Mouse (Mus musculus): ENCODE results near the gene Rbm43. TPM values are rescaled to one million over a fixed set of nuclear protein-coding genes. Genes with fewer than 3 reads are reported as not detected.

Gene Rbm43
- polyA plus RNA-seq (2016; fragmentation: Nextera tagmentation; extraction: Ambion mirVana): 11.7 and 12.7 TPM in 2 replicates

DNA sequence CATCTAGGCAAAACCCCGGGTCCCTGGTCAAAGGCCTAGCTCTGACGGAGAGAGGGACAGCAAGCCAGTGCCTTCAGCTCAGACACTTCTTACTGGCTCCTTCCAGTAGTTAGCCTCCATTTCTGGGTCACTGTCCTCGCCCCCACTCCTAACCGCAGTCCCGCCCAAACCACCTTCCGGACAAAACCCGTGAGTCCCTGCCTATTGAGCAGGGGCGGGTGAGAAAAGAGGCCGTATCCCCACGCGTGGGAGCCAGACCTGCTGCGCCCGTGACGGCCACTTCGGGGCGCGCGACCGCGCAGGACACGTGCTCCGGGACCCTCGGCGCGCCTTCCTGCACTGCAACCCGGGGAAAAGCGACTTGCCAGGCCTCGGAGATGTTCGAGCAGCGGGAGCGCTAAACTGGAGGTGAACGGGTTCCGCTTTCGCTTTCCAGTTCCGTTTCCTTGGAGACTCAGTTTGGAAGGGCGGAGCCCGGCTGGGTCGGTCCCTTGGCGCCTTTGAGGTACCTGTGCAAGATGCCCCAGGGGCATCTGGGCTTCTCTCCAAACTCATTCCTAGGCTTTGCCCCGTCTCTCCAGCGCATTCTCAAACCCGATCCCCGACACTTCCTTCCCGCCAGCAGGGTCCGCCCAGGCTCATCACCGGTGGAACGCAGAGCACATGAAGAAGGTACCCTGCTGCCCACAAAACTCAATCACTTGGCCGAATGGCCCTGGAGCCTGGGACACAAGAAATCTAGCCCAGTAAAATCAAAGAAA is at the start of gene Rbm43:
Gene Rbm43 (minus strand): TSS at position 590 of the 761 bp plus-strand sequence.
- Histone ChIP-seq H3K4me2 (peak within 1 kb of the TSS; percentile 74), H3K9me3 (replicated peaks) (no peaks in the 10 kb centered on the region), H3K9ac (peak within 1 kb of the TSS; percentile 76), H3K27ac (ENCODE audit: poor library complexity, severe bottlenecking) (peak within 1 kb of the TSS; percentile 60), H3K4me3 (peak within 1 kb of the TSS; percentile 69), H3K36me3 (peaks cover 13% of the 10 kb centered on the region), H3K4me1 (replicated peaks) (peaks cover 6% of the 10 kb centered on the region), H3K27me3 (replicated peaks) (no peaks in the 10 kb centered on the region)
- ATAC-seq (ENCODE audit: insufficient number of reproducible peaks, low FRiP score): peak; percentile 81
- under 1% methylated on average over 48 of the region's 48 CpGs for WGBS

DNA sequence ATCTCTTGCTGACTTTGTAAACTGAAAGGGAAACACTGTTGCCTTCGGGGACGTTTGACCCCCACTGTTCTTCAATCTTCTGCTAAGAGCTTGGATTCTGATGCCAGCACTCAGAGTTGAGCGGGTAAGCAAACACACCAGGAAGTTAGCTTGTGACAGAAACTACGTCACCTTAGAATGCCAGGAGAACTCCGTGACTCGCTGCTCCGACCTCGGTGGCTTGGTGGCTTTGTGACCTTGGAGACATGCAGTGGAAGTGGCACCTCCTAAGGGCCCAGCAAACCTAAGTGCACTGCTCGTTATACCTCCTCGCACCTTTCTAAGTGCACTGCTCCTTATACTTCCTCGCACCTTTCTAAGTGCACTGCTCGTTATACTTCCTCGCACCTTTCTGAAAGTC is 47.3 kb upstream of the Rbm43 start:
- H3K9me3 ChIP-seq (replicated peaks): peaks cover 6% of the 10 kb centered on the region; the same call in 1 of the 2 replicates
- H3K36me3 ChIP-seq: no peaks in the 10 kb centered on the region
- H3K27me3 ChIP-seq (replicated peaks): no peaks in the 10 kb centered on the region
- peak overlapping the region; percentile 25; the same call in 1 of the 2 replicates for H3K4me2 ChIP-seq
- peak overlapping the region; percentile 14; the same call in 1 of the 2 replicates for H3K27ac ChIP-seq (ENCODE audit: poor library complexity, severe bottlenecking)
- no peak overlapping the region for H3K9ac ChIP-seq
- peaks cover 2% of the 10 kb centered on the region; the same call in 1 of the 2 replicates for H3K4me1 ChIP-seq (replicated peaks)
- no peak overlapping the region for H3K4me3 ChIP-seq
- WGBS: 48% methylated on average over 13 of the region's 13 CpGs
- ATAC-seq (ENCODE audit: insufficient number of reproducible peaks, low FRiP score): 0 out of 2 replicates have a peak, but pooled peaks have one; percentile 18

DNA sequence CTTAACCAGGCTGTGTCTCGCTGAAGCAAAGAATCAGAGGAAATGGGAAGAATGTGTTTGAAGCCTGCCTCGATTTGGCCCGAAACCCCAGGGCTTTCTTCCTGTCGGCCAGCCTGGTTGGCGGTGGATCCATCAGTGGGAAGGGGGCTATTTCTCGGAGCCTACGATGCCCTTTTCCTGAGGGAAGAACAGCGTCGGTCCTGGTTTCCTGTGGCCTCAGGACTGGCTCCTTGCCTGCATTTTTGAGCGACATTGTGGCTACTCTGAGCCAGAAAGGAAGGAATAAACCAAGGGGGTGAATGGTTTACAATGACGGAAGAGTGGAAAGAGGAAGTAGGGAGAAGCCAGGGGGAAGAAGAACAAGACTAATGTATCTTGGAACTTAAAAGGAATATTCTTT is 46.7 kb upstream of the Rbm43 start:
- Histone ChIP-seq H3K36me3 (no peaks in the 10 kb centered on the region), H3K4me1 (replicated peaks) (peaks cover 2% of the 10 kb centered on the region; the same call in 1 of the 2 replicates), H3K4me2 (peak overlapping the region; percentile 37), H3K9ac (no peak overlapping the region), H3K9me3 (replicated peaks) (peaks cover 6% of the 10 kb centered on the region; the same call in 1 of the 2 replicates), H3K27ac (ENCODE audit: poor library complexity, severe bottlenecking) (peak overlapping the region; percentile 14; the same call in 1 of the 2 replicates), H3K27me3 (replicated peaks) (no peaks in the 10 kb centered on the region), H3K4me3 (no peak overlapping the region)
- 44% methylated on average over 11 of the region's 11 CpGs for WGBS
- peak; percentile 75 for ATAC-seq (ENCODE audit: insufficient number of reproducible peaks, low FRiP score)

DNA sequence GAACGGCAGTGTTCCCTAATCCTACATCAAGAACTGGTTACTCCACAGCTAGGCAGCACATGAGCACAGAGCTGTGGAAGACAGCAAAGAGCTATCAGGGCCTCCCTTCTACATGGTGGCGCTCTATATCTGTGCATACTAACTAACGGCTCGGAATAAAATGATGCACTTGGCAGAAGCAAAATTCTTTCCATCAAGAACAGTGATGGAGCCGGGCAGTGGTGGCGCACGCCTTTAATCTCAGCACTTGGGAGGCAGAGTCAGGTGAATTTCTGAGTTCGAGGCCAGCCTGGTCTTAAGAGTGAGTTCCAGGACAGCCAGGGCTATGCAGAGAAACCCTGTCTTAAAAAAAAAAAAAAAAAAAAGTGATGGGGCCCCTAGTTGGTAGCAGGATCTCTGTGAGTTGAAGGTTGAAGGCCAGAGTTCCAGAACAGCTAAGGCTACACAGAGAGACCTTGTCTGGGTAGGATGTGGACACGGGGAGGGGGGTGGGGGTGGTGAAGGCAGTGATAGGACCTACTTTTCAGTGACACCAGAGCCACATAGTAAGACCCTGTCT is 38.5 kb upstream of the Rbm43 start, which contains the start of gene Nmi:
Gene Nmi (minus strand): TSS at position 85 of the 559 bp plus-strand sequence.
- ATAC-seq (ENCODE audit: insufficient number of reproducible peaks, low FRiP score): peak; percentile 54; the same call in 1 of the 2 replicates
- H3K27ac ChIP-seq (ENCODE audit: poor library complexity, severe bottlenecking): peak within 1 kb of the TSS; percentile 74

DNA sequence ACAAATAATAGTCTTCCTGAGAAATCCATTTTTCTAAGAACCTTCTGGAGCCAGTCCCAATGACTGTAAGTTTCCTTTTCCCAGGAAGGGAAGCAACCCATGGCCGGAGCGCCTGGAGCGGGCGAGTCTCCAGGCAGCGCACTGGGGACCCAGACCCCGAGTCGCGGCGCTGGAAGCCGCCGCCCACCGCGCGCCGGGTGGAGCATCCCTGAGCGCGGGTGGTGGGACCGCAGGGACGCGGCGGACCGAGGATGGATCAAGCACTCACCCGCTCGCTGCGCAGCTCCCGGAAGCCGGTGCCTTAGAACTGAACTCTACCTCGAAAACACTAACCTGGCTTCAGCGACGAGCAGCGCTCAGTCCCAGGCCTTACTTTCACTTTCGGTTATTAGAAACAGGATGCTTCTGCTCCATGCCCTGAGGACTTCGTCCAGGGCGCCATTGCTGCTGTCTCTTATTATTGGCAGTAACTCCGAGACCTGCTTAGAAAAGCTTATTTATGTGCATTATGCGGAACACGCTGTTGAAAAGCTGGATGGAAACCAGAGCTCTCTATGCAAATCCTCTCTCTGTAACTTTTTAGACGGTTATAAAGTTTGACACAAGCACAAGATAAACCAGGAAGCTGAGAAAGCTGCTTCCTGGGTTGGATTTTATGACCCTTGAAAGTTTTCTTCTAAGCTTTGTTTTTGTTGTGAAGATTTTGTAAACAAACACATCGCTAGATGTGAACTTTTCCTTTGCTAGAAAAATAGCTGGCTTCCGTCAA is 37.9 kb upstream of the Rbm43 start:
- Histone ChIP-seq H3K4me1 (replicated peaks) (peaks cover 8% of the 10 kb centered on the region; the same call in 1 of the 2 replicates), H3K4me2 (peak overlapping the region; percentile 71), H3K27me3 (replicated peaks) (no peaks in the 10 kb centered on the region), H3K9me3 (replicated peaks) (0 out of 2 replicates have a peak, but pooled peaks cover 4% of the 10 kb centered on the region), H3K27ac (ENCODE audit: poor library complexity, severe bottlenecking) (peak overlapping the region; percentile 74), H3K9ac (peak overlapping the region; percentile 77), H3K36me3 (no peaks in the 10 kb centered on the region), H3K4me3 (peak overlapping the region; percentile 76)
- peak; percentile 85 for ATAC-seq (ENCODE audit: insufficient number of reproducible peaks, low FRiP score)
- WGBS: 3% methylated on average over 40 of the region's 40 CpGs

More for the DNA sequence above, 38.5 kb upstream of the Rbm43 start, which contains the start of gene Nmi:
- H3K4me1 ChIP-seq (replicated peaks): peaks cover 8% of the 10 kb centered on the region; the same call in 1 of the 2 replicates
- no peaks in the 10 kb centered on the region for H3K27me3 ChIP-seq (replicated peaks)
- H3K36me3 ChIP-seq: no peaks in the 10 kb centered on the region
- H3K4me2 ChIP-seq: peak within 1 kb of the TSS; percentile 71
- WGBS: 66% methylated on average over 9 of the region's 9 CpGs
- peak within 1 kb of the TSS; percentile 76 for H3K4me3 ChIP-seq
- H3K9me3 ChIP-seq (replicated peaks): 0 out of 2 replicates have a peak, but pooled peaks cover 4% of the 10 kb centered on the region
- peak within 1 kb of the TSS; percentile 77 for H3K9ac ChIP-seq

DNA sequence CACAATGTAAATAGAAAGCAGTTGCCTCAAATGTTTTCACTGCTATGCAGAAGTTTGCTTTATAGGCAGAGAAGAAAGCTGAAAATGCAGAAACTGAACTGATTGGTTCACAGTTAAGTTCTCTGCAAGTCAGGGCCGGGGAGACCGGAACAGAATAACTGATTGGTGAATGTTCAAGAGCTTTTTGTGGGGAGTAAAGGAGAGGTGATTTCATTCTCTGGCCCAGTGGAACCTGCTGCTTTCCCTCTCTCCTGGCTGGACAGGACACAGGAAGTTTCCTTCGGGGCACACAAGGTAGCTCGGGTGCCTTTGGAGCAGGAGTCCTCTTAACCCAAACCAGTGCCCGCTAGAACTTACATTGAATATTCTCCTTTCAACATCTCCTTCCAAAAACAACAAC is 37.2 kb upstream of the Rbm43 start:
- Histone ChIP-seq H3K4me1 (replicated peaks) (peaks cover 8% of the 10 kb centered on the region; the same call in 1 of the 2 replicates), H3K4me2 (peak overlapping the region; percentile 71), H3K9me3 (replicated peaks) (0 out of 2 replicates have a peak, but pooled peaks cover 4% of the 10 kb centered on the region), H3K9ac (peak overlapping the region; percentile 77; the same call in 1 of the 2 replicates), H3K27me3 (replicated peaks) (no peaks in the 10 kb centered on the region), H3K27ac (ENCODE audit: poor library complexity, severe bottlenecking) (no peak overlapping the region), H3K36me3 (no peaks in the 10 kb centered on the region), H3K4me3 (peak overlapping the region; percentile 76)
- 73% methylated on average over 5 of the region's 5 CpGs for WGBS
- ATAC-seq (ENCODE audit: insufficient number of reproducible peaks, low FRiP score): 0 out of 2 replicates have a peak, but pooled peaks have one; percentile 38

DNA sequence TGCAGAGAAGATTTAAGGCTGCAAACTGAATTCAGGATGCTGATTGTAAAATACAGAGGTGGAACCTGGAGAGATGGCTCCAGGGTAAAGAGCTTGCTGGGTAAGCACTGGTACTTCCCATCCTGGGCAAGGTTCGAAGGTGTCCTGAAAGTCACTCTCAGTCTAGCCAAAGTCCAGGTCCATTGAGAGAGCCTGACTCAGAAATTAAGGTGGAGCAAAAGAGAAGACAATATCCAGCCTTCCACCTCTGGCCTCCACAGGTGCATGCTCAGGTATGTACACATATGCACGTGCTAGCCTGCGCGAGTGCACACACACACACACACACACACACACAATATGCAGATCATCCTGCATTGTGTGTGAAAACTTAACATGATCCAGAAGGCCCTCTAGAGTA is 35.9 kb upstream of the Rbm43 start:
- no peak for ATAC-seq (ENCODE audit: insufficient number of reproducible peaks, low FRiP score)
- H3K9ac ChIP-seq: no peak overlapping the region
- H3K4me3 ChIP-seq: no peak overlapping the region
- 0 out of 2 replicates have a peak, but pooled peaks cover 4% of the 10 kb centered on the region for H3K9me3 ChIP-seq (replicated peaks)
- peaks cover 8% of the 10 kb centered on the region; the same call in 1 of the 2 replicates for H3K4me1 ChIP-seq (replicated peaks)
- WGBS: 95% methylated on average over 4 of the region's 4 CpGs
- no peaks in the 10 kb centered on the region for H3K27me3 ChIP-seq (replicated peaks)
- no peaks in the 10 kb centered on the region for H3K36me3 ChIP-seq
- H3K4me2 ChIP-seq: no peak overlapping the region
- H3K27ac ChIP-seq (ENCODE audit: poor library complexity, severe bottlenecking): no peak overlapping the region

DNA sequence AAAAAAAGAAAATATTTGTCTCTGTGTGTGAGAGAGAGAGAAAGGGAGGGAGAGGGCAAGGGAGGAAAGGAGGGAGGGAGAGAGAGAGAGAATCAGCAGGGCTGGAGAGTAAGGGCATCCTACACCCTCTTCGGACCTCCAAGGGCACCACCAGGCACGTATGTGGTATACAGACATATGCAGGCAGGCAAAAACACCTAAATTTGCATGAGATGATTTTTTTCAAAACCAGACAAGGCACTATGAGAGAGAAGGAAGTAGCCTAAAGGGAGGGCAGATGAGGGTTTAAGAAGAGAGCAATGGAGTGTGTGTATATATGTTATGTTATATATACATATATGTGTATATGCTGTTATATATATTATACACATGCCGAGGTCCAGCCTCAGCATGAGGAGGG is 32.3 kb upstream of the Rbm43 start:
- Histone ChIP-seq H3K4me1 (replicated peaks) (no peaks in the 10 kb centered on the region), H3K4me3 (no peak overlapping the region), H3K4me2 (no peak overlapping the region), H3K36me3 (no peaks in the 10 kb centered on the region), H3K27me3 (replicated peaks) (no peaks in the 10 kb centered on the region), H3K27ac (ENCODE audit: poor library complexity, severe bottlenecking) (no peak overlapping the region), H3K9me3 (replicated peaks) (0 out of 2 replicates have a peak, but pooled peaks cover 4% of the 10 kb centered on the region), H3K9ac (no peak overlapping the region)
- 83% methylated on average over 3 of the region's 3 CpGs for WGBS
- no peak for ATAC-seq (ENCODE audit: insufficient number of reproducible peaks, low FRiP score)

DNA sequence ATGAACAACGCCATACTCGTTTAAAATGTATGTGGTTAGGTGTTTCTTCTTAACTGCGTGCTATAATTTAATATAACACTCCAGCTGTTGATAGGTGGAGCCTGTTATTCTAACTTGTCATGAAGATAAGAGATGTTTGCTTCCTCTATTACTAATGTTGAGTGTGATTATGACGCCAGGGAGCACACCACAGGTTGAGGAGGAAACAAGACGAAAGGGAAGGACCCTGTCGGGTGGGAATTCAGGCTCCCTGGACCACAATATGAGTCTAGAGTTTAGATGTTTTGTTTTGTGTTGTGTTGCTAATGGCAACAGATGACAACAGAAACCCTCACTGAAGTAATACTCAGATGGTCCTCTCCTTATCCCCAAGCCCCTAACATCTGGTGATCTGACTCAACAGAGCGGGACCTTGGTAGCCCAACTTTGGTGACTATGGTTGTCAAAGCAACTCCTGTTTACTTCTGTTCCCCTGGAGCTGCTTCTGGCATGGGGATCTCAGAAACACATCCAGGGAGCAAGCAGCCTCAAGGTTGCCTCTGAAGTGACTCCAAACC is 18.8 kb upstream of the Rbm43 start:
- Histone ChIP-seq H3K4me2 (no peak overlapping the region), H3K27me3 (replicated peaks) (no peaks in the 10 kb centered on the region), H3K9me3 (replicated peaks) (no peaks in the 10 kb centered on the region), H3K27ac (ENCODE audit: poor library complexity, severe bottlenecking) (no peak overlapping the region), H3K4me1 (replicated peaks) (no peaks in the 10 kb centered on the region), H3K9ac (no peak overlapping the region), H3K36me3 (no peaks in the 10 kb centered on the region), H3K4me3 (no peak overlapping the region)
- no peak for ATAC-seq (ENCODE audit: insufficient number of reproducible peaks, low FRiP score)
- WGBS: 78% methylated on average over 7 of the region's 7 CpGs

DNA sequence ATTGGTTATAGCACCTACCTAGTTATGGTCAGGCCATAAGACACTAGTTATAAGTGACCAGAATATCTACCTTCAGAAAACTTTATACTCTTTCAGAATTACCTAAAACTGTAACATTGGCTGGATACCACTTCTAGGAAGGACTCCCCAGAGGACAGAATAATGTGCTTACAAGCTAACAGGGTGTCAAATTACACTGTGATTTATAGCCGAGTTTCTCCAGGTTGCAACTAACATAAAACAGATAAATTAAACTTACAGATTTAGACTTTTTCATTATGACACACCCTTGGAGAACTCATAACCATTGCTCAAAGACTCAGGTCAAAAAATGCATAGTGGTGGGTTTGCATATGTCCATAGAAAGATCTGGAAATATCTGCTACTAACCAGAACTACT is 15.9 kb upstream of the Rbm43 start:
- Histone ChIP-seq H3K36me3 (no peaks in the 10 kb centered on the region), H3K4me1 (replicated peaks) (no peaks in the 10 kb centered on the region), H3K27me3 (replicated peaks) (no peaks in the 10 kb centered on the region), H3K9ac (no peak overlapping the region), H3K4me3 (no peak overlapping the region), H3K27ac (ENCODE audit: poor library complexity, severe bottlenecking) (no peak overlapping the region), H3K4me2 (no peak overlapping the region), H3K9me3 (replicated peaks) (no peaks in the 10 kb centered on the region)
- ATAC-seq (ENCODE audit: insufficient number of reproducible peaks, low FRiP score): no peak
- WGBS: 57% methylated on average over 1 of the region's 1 CpGs

Data from heart, embryonic 12.5 days (tissue).